Mouse (Mus musculus) bone marrow macrophage, adult 2 months (primary cell): Measurements from ENCODE around the gene Impg1. TPM values are rescaled to one million over a fixed set of nuclear protein-coding genes. Genes with fewer than 3 reads are reported as not detected.

ENCODE experiments used
- H3K27ac ChIP-seq: 2 replicates; pipeline ENCODE4 v1.5.1; 2012; ENCODE audit warnings: low read depth, low read length; ENCODE audit not compliant: insufficient read depth
- H3K4me1 ChIP-seq: 2 replicates; pipeline ENCODE4 v1.6.1; 2012; ENCODE audit warnings: low read length; ENCODE audit not compliant: control insufficient read depth, insufficient read depth
- H3K4me3 ChIP-seq: 2 replicates; pipeline ENCODE4 v1.5.1; 2012; ENCODE audit warnings: mild to moderate bottlenecking, low read length, moderate library complexity; ENCODE audit not compliant: insufficient read depth
- CTCF ChIP-seq: IDR thresholded peaks from 2 replicates; pipeline ENCODE4 v1.5.1; 2012; ENCODE audit warnings: low read depth, mild to moderate bottlenecking, low read length, moderate library complexity
- POLR2A ChIP-seq: IDR thresholded peaks from 2 replicates; pipeline ENCODE4 v1.6.1; 2012; ENCODE audit warnings: mild to moderate bottlenecking, low read depth, low read length, borderline replicate concordance
- polyA plus RNA-seq: library from polyadenylated mRNA; stranded (reverse); fragments of >200 nt; gene quantifications from 2 replicates; pipeline ENCODE4 v1.2.4, GENCODE M21; 2012; ENCODE audit not compliant: missing spikeins, insufficient read depth, insufficient read length

Gene Impg1
- polyA plus RNA-seq, 1 experiment, result 0.21 TPM

DNA sequence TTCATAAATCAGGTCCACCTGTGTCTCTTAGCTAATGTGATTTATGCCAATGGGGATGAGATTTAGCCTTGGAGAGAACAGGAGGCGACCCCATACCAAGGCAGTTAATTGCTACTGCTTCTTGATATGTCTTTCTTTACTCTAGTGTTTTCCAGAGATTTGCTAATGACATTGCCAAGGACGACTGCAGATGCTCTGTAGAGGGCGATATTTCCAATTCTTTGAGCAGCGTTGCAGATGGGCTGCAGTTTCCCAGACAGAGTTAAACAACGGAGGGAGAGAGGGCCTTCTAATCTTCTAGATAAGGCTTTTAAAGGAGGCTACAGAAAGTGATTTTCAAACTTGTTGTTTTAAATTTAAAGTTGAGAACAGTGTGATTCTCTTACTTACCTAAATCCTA, 78.8 kb downstream of the Impg1 start:
- Histone ChIP-seq H3K27ac (no peak overlapping the region), H3K4me1 (no peaks in the 10 kb centered on the region), H3K4me3 (no peak overlapping the region)
- no peak for TF ChIP-seq POLR2A
- no peak for TF ChIP-seq CTCF

DNA sequence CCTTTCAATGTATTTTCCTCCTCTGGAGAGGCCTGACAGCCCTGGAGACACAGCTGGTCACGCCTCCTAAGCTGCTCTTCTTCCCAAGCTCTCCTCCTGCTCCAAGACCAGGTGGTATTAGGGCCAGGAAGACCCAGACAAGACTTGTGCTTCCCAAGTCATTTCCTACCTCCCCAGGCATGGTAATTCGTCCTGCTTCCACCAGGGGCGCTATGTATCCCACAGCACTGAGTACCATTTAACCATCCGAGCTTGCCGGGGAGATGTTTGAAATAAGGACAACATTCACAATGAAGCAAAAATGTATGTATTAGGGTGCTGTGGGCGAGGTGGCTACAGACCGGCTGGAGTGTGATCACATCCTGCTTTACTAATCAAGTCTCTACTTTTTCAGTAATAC, 79.3 kb downstream of the Impg1 start:
- TF ChIP-seq CTCF (peak; percentile 15; the same call in 1 of the 2 replicates), POLR2A (no peak)
- no peak overlapping the region for H3K27ac ChIP-seq
- no peaks in the 10 kb centered on the region for H3K4me1 ChIP-seq
- H3K4me3 ChIP-seq, result no peak overlapping the region

DNA sequence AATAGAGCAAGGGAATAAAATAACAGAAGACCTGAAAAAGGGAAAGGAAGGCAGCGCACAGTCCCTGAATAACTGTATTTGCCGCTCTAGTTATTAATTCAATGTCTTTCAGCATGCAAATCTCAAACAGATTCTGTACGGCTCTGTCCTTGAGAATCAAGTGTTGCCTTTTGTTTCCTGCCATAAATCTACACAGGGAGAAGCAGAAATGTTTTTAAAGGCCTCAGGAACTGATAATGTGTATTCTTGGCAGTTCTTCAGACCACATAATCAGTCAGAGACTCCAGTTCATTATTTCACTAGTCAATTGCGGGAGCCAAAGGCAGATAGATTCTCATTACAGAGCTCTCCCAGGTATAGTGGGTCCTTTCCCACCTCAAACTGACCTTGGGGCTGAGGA, 82.6 kb downstream of the Impg1 start:
- Histone ChIP-seq H3K27ac (no peak overlapping the region), H3K4me1 (no peaks in the 10 kb centered on the region), H3K4me3 (no peak overlapping the region)
- TF ChIP-seq POLR2A (no peak), CTCF (no peak)

DNA sequence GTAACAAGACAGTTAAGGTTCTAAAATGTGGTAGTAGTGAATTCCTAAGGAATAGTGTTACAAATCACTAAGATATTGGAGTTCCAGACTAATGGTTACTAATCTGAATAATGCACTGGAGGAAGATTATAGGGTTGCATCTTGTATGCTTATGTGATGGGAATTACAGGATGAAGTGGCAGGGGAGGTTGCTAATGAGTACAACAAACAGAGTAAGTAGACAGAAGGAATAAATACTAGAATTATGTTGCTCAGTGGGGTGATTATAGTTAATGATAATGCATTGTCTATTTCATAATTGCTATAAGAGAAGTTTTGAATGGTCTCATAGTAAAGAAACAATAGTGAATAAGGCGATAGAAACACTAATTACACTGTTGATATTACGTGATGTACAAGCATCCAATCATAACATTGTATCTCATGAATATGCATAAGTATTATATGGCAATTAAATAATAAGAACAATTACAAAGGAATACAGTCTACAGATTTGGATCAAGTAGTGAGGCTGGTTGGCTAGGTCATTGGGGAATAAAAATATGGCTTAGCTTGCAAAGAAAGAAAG, 85.1 kb downstream of the Impg1 start:
- no peaks in the 10 kb centered on the region for H3K4me1 ChIP-seq
- TF ChIP-seq POLR2A, result no peak
- no peak overlapping the region for H3K27ac ChIP-seq
- H3K4me3 ChIP-seq, result no peak overlapping the region

DNA sequence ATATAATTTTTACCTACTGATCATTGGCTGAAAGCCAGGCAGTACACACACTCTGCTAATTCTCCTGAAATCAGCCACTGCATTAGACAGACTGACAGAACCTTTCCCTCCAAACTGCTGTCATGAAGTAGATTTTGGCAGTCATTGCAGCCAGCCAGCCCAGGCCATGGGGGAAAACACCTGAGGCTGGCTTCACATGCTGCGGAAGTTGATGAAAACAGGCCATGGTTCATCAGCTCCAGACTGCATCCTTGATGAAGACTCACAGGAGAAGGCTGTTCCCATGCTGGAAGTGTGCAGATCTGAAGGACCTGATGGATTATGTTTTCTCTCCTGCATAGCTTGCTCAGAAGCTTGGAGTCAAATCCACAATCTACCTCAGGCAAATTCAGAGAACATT, 91.2 kb downstream of the Impg1 start:
- Histone ChIP-seq H3K4me1 (no peaks in the 10 kb centered on the region), H3K4me3 (no peak overlapping the region), H3K27ac (no peak overlapping the region)
- TF ChIP-seq CTCF (no peak), POLR2A (no peak)

DNA sequence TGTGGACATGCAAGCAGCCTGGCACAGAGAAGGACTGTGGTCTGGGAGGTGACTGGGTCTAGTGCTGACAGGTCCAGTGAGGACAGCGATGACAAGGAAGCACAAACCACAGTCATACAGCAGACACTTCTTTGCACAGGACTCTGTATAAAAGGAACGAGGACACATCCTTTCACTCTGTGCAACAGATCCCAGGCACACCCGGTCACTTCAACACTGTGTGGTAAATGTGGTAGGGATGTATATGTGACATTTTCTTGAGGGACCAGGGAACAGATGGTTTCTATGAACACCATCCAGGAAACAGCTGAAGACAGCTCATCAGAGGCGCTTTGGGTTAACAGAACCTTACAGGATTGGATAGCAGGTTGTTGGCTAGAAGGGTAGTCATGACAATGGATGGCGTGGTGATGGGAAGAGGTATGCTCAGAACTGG, 92.0 kb downstream of the Impg1 start:
- no peak for TF ChIP-seq POLR2A
- no peak for TF ChIP-seq CTCF
- no peak overlapping the region for H3K27ac ChIP-seq
- no peak overlapping the region for H3K4me3 ChIP-seq
- H3K4me1 ChIP-seq, result no peaks in the 10 kb centered on the region

DNA sequence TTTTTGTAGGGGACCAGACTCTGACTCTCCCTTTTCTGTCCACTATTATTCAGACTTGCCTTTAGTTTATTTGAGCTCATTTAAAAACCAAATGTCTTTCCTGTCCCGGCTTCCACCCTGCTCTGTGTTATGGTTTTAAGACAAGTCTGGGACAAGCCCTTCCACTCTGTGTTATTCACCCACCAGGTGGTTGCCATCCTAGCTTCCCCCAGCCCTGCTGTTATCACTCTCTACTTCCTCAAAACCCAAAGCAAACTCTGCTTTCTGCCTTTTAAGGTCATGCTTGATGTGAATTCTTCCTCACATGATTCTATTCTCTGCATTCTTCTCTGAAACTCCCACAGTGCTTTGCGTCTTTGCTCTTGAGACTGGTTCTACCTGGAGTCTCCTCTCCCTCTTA, 96.6 kb downstream of the Impg1 start:
- TF ChIP-seq POLR2A, result no peak
- Histone ChIP-seq H3K27ac (no peak overlapping the region), H3K4me3 (no peak overlapping the region), H3K4me1 (no peaks in the 10 kb centered on the region)

DNA sequence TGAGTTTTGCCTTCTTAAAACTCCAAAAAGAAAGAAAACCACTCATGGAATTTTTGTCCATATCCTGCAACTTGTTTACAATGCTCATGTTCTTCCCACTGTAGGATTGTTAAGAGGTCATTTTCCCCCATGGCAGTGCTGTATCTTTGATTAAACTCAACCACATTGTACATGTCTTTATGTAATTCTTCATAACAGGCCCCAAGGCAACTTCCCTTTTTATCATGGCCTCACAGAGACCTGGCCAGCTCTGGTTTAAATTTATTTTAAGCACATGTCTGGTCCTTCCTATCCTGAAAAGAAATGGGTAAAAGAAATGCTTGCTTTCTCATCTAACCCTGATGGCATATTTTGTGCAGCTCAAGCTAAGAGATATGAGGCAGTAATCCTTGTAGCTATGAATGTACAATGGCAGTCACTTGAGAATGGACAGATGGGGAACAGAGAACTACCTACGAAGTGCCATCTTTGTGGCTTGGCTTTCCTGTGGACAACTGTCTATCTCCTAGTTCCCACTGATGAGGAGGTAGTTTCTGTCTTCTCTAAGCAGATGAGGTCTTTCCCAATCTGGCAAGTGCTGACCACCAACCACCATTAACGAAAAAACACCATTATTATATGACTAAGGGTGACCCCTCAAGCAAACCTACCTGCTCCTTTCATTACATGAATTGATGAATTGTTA, 97.6 kb downstream of the Impg1 start:
- H3K4me3 ChIP-seq, result no peak overlapping the region
- TF ChIP-seq POLR2A, result no peak
- no peak for TF ChIP-seq CTCF
- H3K27ac ChIP-seq, result no peak overlapping the region
- H3K4me1 ChIP-seq, result no peaks in the 10 kb centered on the region

DNA sequence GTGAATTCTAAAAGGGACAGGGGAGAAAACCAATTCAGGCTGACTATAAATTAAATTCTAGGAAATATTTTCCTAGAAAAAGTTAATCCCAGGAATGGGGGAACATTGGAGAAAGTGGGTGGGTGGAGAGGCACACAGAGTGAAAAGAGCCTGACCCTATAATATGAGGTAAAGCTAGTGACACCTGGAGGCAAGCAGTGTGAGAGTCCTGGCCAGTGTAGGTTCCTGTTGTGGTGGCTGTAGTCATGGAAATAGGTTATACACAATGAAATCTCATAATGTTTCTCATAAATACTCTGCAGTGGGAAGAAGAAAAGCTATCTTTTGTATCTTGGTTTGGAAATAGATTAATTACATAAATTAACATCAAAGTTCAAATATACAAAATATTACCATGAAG, 105.2 kb downstream of the Impg1 start:
- TF ChIP-seq CTCF (no peak), POLR2A (no peak)
- no peak overlapping the region for H3K4me3 ChIP-seq
- no peak overlapping the region for H3K27ac ChIP-seq
- H3K4me1 ChIP-seq, result no peaks in the 10 kb centered on the region

DNA sequence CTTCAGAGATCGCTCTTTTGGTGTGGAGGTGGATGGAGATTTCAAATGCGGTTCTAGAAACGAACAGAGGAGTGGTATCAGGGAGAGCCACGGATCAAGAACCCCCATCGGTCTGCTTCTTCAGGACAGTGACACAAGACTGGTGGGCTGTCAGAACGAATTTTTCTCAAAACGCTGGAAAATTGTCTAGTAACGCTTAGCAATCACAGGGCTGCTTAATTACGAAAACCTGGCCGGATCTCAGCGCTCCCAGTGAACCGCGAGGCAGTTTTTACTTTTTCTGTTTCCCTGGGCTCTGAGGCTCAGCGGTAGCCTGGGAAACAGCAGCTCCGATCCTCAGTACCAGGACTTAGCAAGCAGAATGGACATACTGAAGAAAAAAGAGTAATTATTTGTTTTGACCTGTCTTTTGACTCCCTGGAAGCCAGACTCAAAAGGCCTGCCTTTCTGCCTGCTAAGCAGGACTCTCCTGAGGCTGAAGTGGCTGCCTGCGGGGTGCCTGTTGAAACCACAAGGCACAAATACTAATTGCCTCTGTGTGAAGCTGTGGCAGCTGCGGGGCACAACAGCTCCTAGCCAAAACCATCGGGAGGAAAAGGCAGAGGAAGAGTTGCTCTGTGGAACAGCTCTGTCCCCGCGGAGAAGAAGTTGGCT, 113.5 kb downstream of the Impg1 start:
- H3K27ac ChIP-seq, result no peak overlapping the region
- TF ChIP-seq POLR2A (no peak), CTCF (no peak)
- no peak overlapping the region for H3K4me3 ChIP-seq
- no peaks in the 10 kb centered on the region for H3K4me1 ChIP-seq

DNA sequence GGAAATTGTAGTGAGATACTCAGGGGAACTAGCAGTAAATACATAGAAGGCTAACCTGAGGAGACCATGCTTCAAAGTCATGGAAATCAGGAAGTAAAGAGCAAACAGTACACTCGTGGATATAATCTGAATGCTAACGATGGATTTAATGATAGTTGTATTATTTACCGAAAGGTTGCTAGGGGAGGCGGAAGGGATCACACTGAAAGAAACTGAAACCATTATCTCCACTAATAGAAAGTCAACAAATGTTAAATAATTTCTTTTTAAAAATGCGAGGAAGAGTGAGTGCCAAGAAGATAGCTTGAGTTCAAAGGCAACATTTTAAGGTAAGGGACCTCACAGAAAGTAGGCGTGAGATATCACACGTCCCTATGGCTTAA, 114.0 kb downstream of the Impg1 start:
- no peak overlapping the region for H3K4me3 ChIP-seq
- TF ChIP-seq CTCF (no peak), POLR2A (no peak)
- no peak overlapping the region for H3K27ac ChIP-seq
- no peaks in the 10 kb centered on the region for H3K4me1 ChIP-seq
